20 mouse cellular contexts compared by ENCODE assay signal in the genomic region with DNA sequence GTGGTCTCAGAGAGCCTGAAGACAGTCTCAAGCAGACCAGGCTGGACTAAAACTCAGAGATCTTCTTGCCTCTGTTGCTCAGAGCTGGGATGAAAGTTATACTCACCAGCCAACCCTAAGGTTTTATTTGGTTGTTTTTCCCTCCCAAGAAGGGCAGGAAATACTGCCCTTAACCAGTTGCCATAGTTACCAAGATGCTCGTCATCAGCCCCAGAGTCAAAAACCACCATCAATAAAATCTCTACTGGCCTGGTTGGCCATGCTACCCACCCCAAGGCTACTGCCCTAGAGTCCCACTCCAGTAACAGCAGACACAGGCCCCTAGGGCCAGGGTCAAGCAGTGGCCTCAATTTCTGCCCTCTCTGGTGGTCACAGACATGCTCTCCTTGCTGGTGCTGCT. TPM values are rescaled to one million over a fixed set of nuclear protein-coding genes. Genes with fewer than 3 reads are reported as not detected.
DNase-seq lines count a peak whose midpoint lies in the region; ATAC-seq and TF ChIP-seq lines count a peak whose summit lies in the region.
"Had no signal": no experiment of that assay in that cellular context is flagged by ENCODE, and none has a peak within 500 bp of the region (broad histone marks: within the 10 kb centered on the region; RNA-seq: fewer than 3 reads in every experiment).

No protein-coding gene starts in this region.

- no peak for DNase-seq in left cerebral cortex, adult 2 months (ENCODE audit: extremely low spot score in 1 of 2, low spot score in 2 of 2)
- DNase-seq in left cerebral cortex, adult 11 months (ENCODE audit: low spot score) = no peak
- peak; percentile 82 for DNase-seq in CD4-positive helper T cell, adult 2 months (ENCODE audit: low read depth, low spot score)
- DNase-seq in ovary, postnatal 36 days (ENCODE audit: low spot score) = no peak
- DNase-seq in frontal cortex, postnatal 25 days (ENCODE audit: low spot score in 2 of 2) = no peak
- DNase-seq: adrenal gland, adult 8-10 months; cerebellum, postnatal 36 days; gastrocnemius, postnatal 10 days; kidney, adult 11 months; kidney, postnatal 36 days; layer of hippocampus, postnatal 36 days; lung, postnatal 10 days had no signal

- H3K9ac ChIP-seq in ES-Bruce4 (ENCODE audit: low read depth, poor library complexity, severe bottlenecking) = peak overlapping the region; percentile 34; the same call in 1 of the 2 replicates
- H3K9ac ChIP-seq in liver, embryonic 15.5 days = no peak overlapping the region
- H3K9ac ChIP-seq in hindbrain, embryonic 12.5 days = no peak overlapping the region
- H3K9ac ChIP-seq: forebrain, embryonic 12.5 days; limb, embryonic 12.5 days; midbrain, embryonic 13.5 days; neural tube, embryonic 13.5 days had no signal

- no peaks in the 10 kb centered on the region for H3K9me3 ChIP-seq in ES-Bruce4 (replicated peaks; ENCODE audit: control insufficient read depth, insufficient read depth, low read length, poor library complexity, severe bottlenecking)
- H3K9me3 ChIP-seq in liver, embryonic 15.5 days (replicated peaks) = no peaks in the 10 kb centered on the region
- no peaks in the 10 kb centered on the region for H3K9me3 ChIP-seq in hindbrain, embryonic 12.5 days (replicated peaks)
- H3K9me3 ChIP-seq: forebrain, embryonic 12.5 days; limb, embryonic 12.5 days; midbrain, embryonic 13.5 days; neural tube, embryonic 13.5 days had no signal

- ATAC-seq in liver, embryonic 15.5 days (ENCODE audit: insufficient read depth) = no peak
- ATAC-seq in hindbrain, embryonic 12.5 days (ENCODE audit: low FRiP score) = no peak
- ATAC-seq: midbrain, embryonic 13.5 days had no signal

- H3K4me1 ChIP-seq in ES-Bruce4 (ENCODE audit: control insufficient read depth, insufficient read depth, low read length) = peaks cover 11% of the 10 kb centered on the region
- H3K4me1 ChIP-seq in liver, embryonic 15.5 days (replicated peaks) = peaks cover 90% of the 10 kb centered on the region
- no peaks in the 10 kb centered on the region for H3K4me1 ChIP-seq in hindbrain, embryonic 12.5 days
- H3K4me1 ChIP-seq: forebrain, embryonic 12.5 days; midbrain, embryonic 13.5 days; neural tube, embryonic 13.5 days had no signal

- no peaks in the 10 kb centered on the region for H3K36me3 ChIP-seq in ES-Bruce4 (ENCODE audit: control insufficient read depth, insufficient read depth, low read length, poor library complexity, severe bottlenecking)
- no peaks in the 10 kb centered on the region for H3K36me3 ChIP-seq in liver, embryonic 15.5 days (replicated peaks)
- no peaks in the 10 kb centered on the region for H3K36me3 ChIP-seq in hindbrain, embryonic 12.5 days
- H3K36me3 ChIP-seq: forebrain, embryonic 12.5 days; limb, embryonic 12.5 days; midbrain, embryonic 13.5 days; neural tube, embryonic 13.5 days had no signal

- peak overlapping the region; percentile 4; the same call in 1 of the 2 replicates for H3K4me2 ChIP-seq in liver, embryonic 15.5 days
- H3K4me2 ChIP-seq in hindbrain, embryonic 12.5 days (replicated peaks) = no peak overlapping the region
- H3K4me2 ChIP-seq: forebrain, embryonic 12.5 days; heart, embryonic 11.5 days; limb, embryonic 12.5 days; midbrain, embryonic 13.5 days; neural tube, embryonic 13.5 days had no signal

- peak overlapping the region; percentile 1; the same call in 1 of the 2 replicates for H3K27ac ChIP-seq in left cerebral cortex, adult 2 months
- peak overlapping the region; percentile 97 for H3K27ac ChIP-seq in ES-Bruce4 (ENCODE audit: insufficient read depth, low read length)
- H3K27ac ChIP-seq in liver, embryonic 15.5 days (replicated peaks) = no peak overlapping the region
- H3K27ac ChIP-seq in hindbrain, embryonic 12.5 days = no peak overlapping the region
- H3K27ac ChIP-seq: forebrain, embryonic 12.5 days; limb, embryonic 12.5 days; midbrain, embryonic 13.5 days; neural tube, embryonic 13.5 days had no signal

- H3K27me3 ChIP-seq in ES-Bruce4 (ENCODE audit: control insufficient read depth, insufficient read depth, low read length, poor library complexity, severe bottlenecking) = no peaks in the 10 kb centered on the region
- no peaks in the 10 kb centered on the region for H3K27me3 ChIP-seq in liver, embryonic 15.5 days
- peaks cover 20% of the 10 kb centered on the region for H3K27me3 ChIP-seq in hindbrain, embryonic 12.5 days

- 42% methylated on average over 1 of the region's 1 CpGs for WGBS in liver, embryonic 15.5 days (ENCODE audit: insufficient replicate concordance)
- 76% methylated on average over 1 of the region's 1 CpGs for WGBS in hindbrain, embryonic 12.5 days

- no peak for TF ChIP-seq CTCF in left cerebral cortex, adult 2 months (IDR thresholded peaks at IDR 0.05)
- TF ChIP-seq CTCF in ES-Bruce4 (IDR thresholded peaks at IDR 0.05; ENCODE audit: low read depth, low read length) = no peak

- no peak for TF ChIP-seq EP300 in ES-Bruce4 (IDR thresholded peaks at IDR 0.05; ENCODE audit: insufficient read depth, low read depth, low read length)

- intact Hi-C loops in left cerebral cortex, adult 2 months (cut with DNase I) = no loop called here

- no peak for TF ChIP-seq POLR2A in ES-Bruce4 (IDR thresholded peaks at IDR 0.05; ENCODE audit: insufficient read depth, low read length)

- no peak overlapping the region for H3K4me3 ChIP-seq in left cerebral cortex, adult 2 months
- H3K4me3 ChIP-seq in ES-Bruce4 (ENCODE audit: low read depth, low read length) = no peak overlapping the region
- no peak overlapping the region for H3K4me3 ChIP-seq in liver, embryonic 15.5 days (replicated peaks)
- no peak overlapping the region for H3K4me3 ChIP-seq in hindbrain, embryonic 12.5 days
- H3K4me3 ChIP-seq: forebrain, embryonic 12.5 days; limb, embryonic 12.5 days; midbrain, embryonic 13.5 days; neural tube, embryonic 13.5 days had no signal

RNA-seq across cellular contexts. Expression of a gene that starts 8.3 kb away (rescaled TPM):
- total RNA-seq in left cerebral cortex, adult 2 months (2021) = 10 to 100 TPM; 13.8 to 16.0 TPM
- 3.5 and 16.7 TPM in 2 replicates for polyA plus RNA-seq in ES-Bruce4 (2011; ENCODE audit: insufficient read depth, insufficient read length, low read depth, missing spikeins)
- polyA plus RNA-seq in liver, embryonic 15.5 days (2015; fragmentation: Nextera tagmentation; extraction: Ambion mirVana) = 5.3 TPM in 2 replicates
- 3.4 and 4.7 TPM in 2 replicates for polyA plus RNA-seq in hindbrain, embryonic 12.5 days (2016; fragmentation: Nextera tagmentation; extraction: Ambion mirVana)

Comparison
In these comparisons a context has a peak if more than half of its experiments do, and no peak if none do; other contexts are left out.
1. H3K27ac ChIP-seq: peak in left cerebral cortex, adult 2 months (single experiment) and ES-Bruce4 (single experiment); none in liver, embryonic 15.5 days (single experiment) and hindbrain, embryonic 12.5 days (single experiment).